8 mouse cellular contexts compared by ENCODE assay signal in the genomic region with DNA sequence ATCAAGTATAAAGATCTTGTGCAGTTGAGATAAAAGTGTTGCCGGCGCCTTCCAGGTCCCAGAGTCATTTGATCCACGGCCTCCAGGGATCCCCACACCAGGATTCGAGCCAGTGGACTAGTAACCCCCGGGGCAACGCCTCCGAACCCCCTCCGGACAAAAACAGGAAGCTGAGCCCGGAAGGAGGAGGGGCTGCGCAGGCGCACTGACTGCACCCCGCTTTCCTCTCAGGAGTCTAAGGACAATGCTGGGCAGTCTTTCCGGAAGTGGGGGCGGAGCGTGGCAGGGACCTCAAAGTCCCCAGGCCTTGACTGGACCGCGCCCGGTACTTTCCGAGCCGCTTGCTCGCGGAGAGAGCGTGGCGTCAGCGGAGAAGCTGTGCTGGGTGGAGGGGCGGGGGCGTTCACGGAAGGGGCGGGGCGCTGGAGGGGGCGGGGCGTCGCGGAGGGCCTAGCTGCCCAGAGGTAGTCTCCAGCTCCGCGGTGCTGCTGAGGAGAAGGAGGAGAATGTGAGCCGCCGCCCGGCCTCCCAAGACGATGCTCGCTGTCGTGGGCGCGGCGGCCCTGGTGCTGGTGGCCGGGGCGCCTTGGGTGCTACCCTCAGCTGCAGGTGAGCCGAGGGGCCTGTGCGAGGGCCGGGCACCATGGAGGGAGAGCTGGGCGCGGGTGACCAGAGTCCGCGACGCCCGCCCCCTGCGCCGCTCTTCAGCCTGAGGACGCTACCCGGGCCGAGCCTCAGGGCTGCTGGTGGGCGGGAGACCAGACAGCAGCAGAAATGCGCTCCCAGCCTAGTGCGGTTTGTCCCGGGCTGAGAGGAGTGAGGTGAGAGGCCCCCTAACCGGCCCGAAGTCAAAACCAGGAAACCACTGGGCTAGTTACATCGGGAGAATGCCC. TPM values are rescaled to one million over a fixed set of nuclear protein-coding genes. Genes with fewer than 3 reads are reported as not detected.
DNase-seq lines count a peak whose midpoint lies in the region; ATAC-seq lines count a peak whose summit lies in the region.

TSS of gene Ifnar1 (plus strand) at position 431 of the 893 bp plus-strand sequence.

- no peaks in the 10 kb centered on the region for H3K27me3 ChIP-seq in heart, embryonic 14.5 days (ENCODE audit: control insufficient read depth, insufficient read depth, low read length)
- H3K27me3 ChIP-seq in liver, embryonic 13.5 days: no peaks in the 10 kb centered on the region
- no peaks in the 10 kb centered on the region for H3K27me3 ChIP-seq in stomach, embryonic 16.5 days (ENCODE audit: control insufficient read depth, insufficient read depth, low read length)

- peak within 1 kb of the TSS; percentile 90 to 95 for H3K4me3 ChIP-seq in heart, embryonic 14.5 days (ENCODE audit: control insufficient read depth in 1 of 2, insufficient read depth in 1 of 2, low read depth in 1 of 2, low read length in 2 of 2)
- peak within 1 kb of the TSS; percentile 95 for H3K4me3 ChIP-seq in liver, embryonic 13.5 days (replicated peaks)
- H3K4me3 ChIP-seq in stomach, embryonic 16.5 days (replicated peaks; ENCODE audit: low read length): peak within 1 kb of the TSS; percentile 86

- H3K4me2 ChIP-seq in heart, embryonic 14.5 days (ENCODE audit: low read length): peak within 1 kb of the TSS; percentile 73
- H3K4me2 ChIP-seq in liver, embryonic 13.5 days: peak within 1 kb of the TSS; percentile 95
- H3K4me2 ChIP-seq in stomach, embryonic 16.5 days (ENCODE audit: low read depth, low read length): peak within 1 kb of the TSS; percentile 78

- H3K9ac ChIP-seq in heart, embryonic 14.5 days (ENCODE audit: low read length): peak within 1 kb of the TSS; percentile 95
- H3K9ac ChIP-seq in liver, embryonic 13.5 days: peak within 1 kb of the TSS; percentile 96
- peak within 1 kb of the TSS; percentile 92 for H3K9ac ChIP-seq in stomach, embryonic 16.5 days (ENCODE audit: low read length)

- peak; percentile 93 for ATAC-seq in CD4-positive, CD25-positive, alpha-beta regulatory T cell, adult 4 months
- ATAC-seq in heart, embryonic 14.5 days (ENCODE audit: insufficient number of reproducible peaks, insufficient read depth, low FRiP score, low read depth): peak; percentile 100
- ATAC-seq in liver, embryonic 13.5 days (ENCODE audit: low read depth): peak; percentile 98
- peak; percentile 100 for ATAC-seq in stomach, embryonic 16.5 days (ENCODE audit: insufficient read depth, low FRiP score)

- 0% methylated on average over 64 of the region's 68 CpGs for WGBS in heart, embryonic 14.5 days
- under 1% methylated on average over 64 of the region's 68 CpGs for WGBS in liver, embryonic 13.5 days (ENCODE audit: insufficient replicate concordance)
- under 1% methylated on average over 68 of the region's 68 CpGs for WGBS in stomach, embryonic 16.5 days

- no peaks in the 10 kb centered on the region for H3K9me3 ChIP-seq in heart, embryonic 14.5 days (ENCODE audit: control insufficient read depth, low read length)
- 0 out of 2 replicates have a peak, but pooled peaks cover 3% of the 10 kb centered on the region for H3K9me3 ChIP-seq in liver, embryonic 13.5 days (replicated peaks)
- no peaks in the 10 kb centered on the region for H3K9me3 ChIP-seq in stomach, embryonic 16.5 days (replicated peaks; ENCODE audit: control insufficient read depth, low read length)

- peak within 1 kb of the TSS; percentile 93 to 95 for H3K27ac ChIP-seq in heart, embryonic 14.5 days (replicated peaks in 1 of 2; ENCODE audit: control insufficient read depth in 1 of 2, insufficient read depth in 1 of 2, low read depth in 2 of 2, low read length in 2 of 2)
- peak within 1 kb of the TSS; percentile 100 for H3K27ac ChIP-seq in liver, embryonic 13.5 days
- peak within 1 kb of the TSS; percentile 98 for H3K27ac ChIP-seq in stomach, embryonic 16.5 days (ENCODE audit: low read length)

- peaks cover 19% of the 10 kb centered on the region for H3K36me3 ChIP-seq in heart, embryonic 14.5 days (ENCODE audit: control insufficient read depth, insufficient read depth, low read length)
- peaks cover 24% of the 10 kb centered on the region for H3K36me3 ChIP-seq in liver, embryonic 13.5 days
- peaks cover 5% of the 10 kb centered on the region; the same call in 1 of the 2 replicates for H3K36me3 ChIP-seq in stomach, embryonic 16.5 days (ENCODE audit: control insufficient read depth, insufficient read depth, low read length)

- peak; percentile 97 for DNase-seq in c-Kit-negative CD71-positive TER-119-positive erythroid progenitor cells, embryonic 14.5 days (ENCODE audit: low read depth, low spot score)
- peak; percentile 97 for DNase-seq in fibroblast of lung, adult 2 months (ENCODE audit: low read depth)
- DNase-seq in kidney, postnatal 14 days: peak; percentile 100
- DNase-seq in liver, embryonic 13.5 days: peak; percentile 99
- DNase-seq in neural tube, embryonic 10.5 days (ENCODE audit: extremely low spot score, low spot score): peak; percentile 98

- peaks cover 5 to 11% of the 10 kb centered on the region in 2 experiments for H3K4me1 ChIP-seq in heart, embryonic 14.5 days (ENCODE audit: control insufficient read depth in 2 of 2, insufficient read depth in 2 of 2, low read length in 2 of 2)
- peaks cover 58% of the 10 kb centered on the region for H3K4me1 ChIP-seq in liver, embryonic 13.5 days (replicated peaks)
- peaks cover 8% of the 10 kb centered on the region; the same call in 1 of the 2 replicates for H3K4me1 ChIP-seq in stomach, embryonic 16.5 days (ENCODE audit: control insufficient read depth, insufficient read depth, low read length)

RNA-seq across cellular contexts. Expression of gene Ifnar1, which starts in this region (rescaled TPM):
- polyA plus RNA-seq in CD4-positive, CD25-positive, alpha-beta regulatory T cell, adult 4 months (2017; shearing (Covaris generic)): 100 to 1,000 TPM in 1 of 2 experiments, 10 to 100 TPM in 1; 86.0 to 120 TPM
- polyA plus RNA-seq in heart, embryonic 14.5 days (2014; fragmentation: Nextera tagmentation; extraction: Ambion mirVana): 39.9 and 45.1 TPM in 2 replicates
- 18.0 and 19.1 TPM in 2 replicates for polyA plus RNA-seq in liver, embryonic 13.5 days (2015; fragmentation: Nextera tagmentation; extraction: Ambion mirVana)
- 47.2 and 47.3 TPM in 2 replicates for polyA plus RNA-seq in stomach, embryonic 16.5 days (2015; fragmentation: Nextera tagmentation; extraction: Ambion mirVana)

Comparison
In these comparisons a context has a peak if more than half of its experiments do, and no peak if none do; other contexts are left out.
1. Peak in every context shown above with its lines: DNase-seq, ATAC-seq, H3K4me3 ChIP-seq and H3K27ac ChIP-seq.